Mouse (Mus musculus): ENCODE measurements at regions not wholly inside any gene's neighbourhood (a gene's known extent, or its start where the extent isn't known, plus 50 kb on each side); places are given as distances from the start of the nearest gene placed in this dataset.
"Not testable (repeated sequence)": the region's sequence is repeated elsewhere in the genome, so short reads cannot be mapped to it uniquely, and the experiment has no call there.

DNA sequence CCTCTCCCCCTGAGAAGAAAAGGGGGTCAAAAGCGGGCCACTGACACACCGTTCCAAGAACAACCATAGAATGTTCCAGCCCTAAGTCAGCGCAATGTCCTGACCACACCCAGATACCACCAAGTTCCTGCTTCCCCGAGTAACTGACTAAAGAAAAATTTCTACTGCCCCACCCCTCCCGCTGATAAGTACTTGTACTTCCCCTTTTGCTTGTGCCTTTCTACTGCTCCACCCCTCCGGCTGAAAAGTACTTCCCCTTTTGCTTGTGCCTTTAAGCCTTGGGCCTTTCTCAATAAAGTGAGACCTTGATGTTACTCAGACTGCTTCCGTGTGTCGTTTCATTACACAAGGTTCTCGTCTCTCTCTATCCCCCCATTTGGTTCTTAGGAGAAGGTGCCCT, 51.6 kb upstream of the Alkbh8 start:
- not testable (repeated sequence) for ATAC-seq (ENCODE audit: insufficient read depth, low FRiP score, low read depth); H3K4me2 ChIP-seq; H3K27me3 ChIP-seq (replicated peaks); H3K4me3 ChIP-seq (replicated peaks); H3K36me3 ChIP-seq; H3K4me1 ChIP-seq; H3K27ac ChIP-seq; H3K9me3 ChIP-seq; H3K9ac ChIP-seq
- 88% methylated on average over 9 of the region's 9 CpGs for WGBS

Measured in stomach, embryonic 15.5 days (tissue).